Mouse (Mus musculus): ENCODE measurements at regions not wholly inside any gene's neighbourhood (a gene's known extent, or its start where the extent isn't known, plus 50 kb on each side); places are given as distances from the start of the nearest gene placed in this dataset.
A peak's percentile ranks its signal among the peaks of the same experiment; 100 is the strongest.
"Not testable (repeated sequence)": the region's sequence is repeated elsewhere in the genome, so short reads cannot be mapped to it uniquely, and the experiment has no call there.

DNA sequence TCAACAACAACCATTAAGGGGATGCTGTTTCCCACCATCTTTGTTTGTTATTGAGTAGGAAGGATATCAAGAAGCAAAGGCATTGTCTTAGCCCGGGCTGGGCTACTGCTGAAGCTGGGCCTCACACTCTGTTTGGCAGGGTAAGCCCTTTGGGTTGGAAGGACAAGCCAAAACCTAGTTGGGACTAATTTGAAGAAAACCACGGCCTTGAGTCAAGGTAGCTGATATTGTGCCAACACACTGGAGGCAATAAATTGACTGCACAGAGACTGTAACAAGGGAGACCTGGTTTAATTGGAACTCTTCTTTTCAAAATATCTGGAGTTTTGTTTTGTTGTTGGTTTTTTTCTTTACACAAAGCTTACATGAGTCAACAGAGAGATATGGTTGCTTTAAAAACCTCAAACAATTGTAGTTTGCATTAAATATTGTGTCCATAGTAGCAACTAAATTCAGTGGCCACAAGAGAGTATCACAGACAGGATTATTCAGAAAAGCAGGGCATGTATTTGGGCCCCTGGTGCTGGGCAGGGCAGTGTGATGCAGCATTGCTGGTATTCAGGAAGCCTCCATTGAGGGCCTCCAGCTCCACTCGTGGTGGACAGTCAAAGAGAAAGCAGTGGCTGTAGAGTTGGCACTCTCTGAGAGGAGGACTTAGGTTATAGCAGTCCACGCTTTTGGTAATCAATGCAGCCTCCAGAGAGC, 105.5 kb upstream of the Ubl3 start:
- DNase-seq (ENCODE audit: low spot score in 2 of 2): no peak

GRCm38 (mm10) chr5:148652525-148653243, 100.1 kb upstream of the Ubl3 start:
- DNase-seq (ENCODE audit: low spot score in 2 of 2): no peak

- DNase-seq (ENCODE audit: low spot score in 2 of 2): no peak
Measured at GRCm38 (mm10) chr5:148651736-148652135, 99.1 kb upstream of the Ubl3 start.

DNA sequence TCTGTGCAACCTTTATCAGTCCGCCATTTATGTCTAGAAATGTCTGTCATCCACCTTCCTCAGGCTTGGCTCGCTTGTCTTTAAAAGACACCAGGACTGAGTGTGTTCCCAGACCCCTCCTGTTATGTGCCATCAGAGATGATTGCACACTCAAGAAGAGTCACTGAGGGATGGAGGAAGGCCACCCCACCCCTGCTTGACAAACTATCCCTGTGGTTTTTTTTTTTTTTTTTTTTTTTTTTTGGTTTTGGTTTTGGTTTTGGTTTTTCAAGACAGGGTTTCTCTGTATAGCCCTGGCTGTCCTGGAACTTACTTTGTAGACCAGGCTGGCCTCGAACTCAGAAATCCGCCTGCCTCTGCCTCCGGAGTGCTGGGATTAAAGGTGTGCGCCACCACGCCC, 97.0 kb upstream of the Ubl3 start:
- not testable (repeated sequence) for DNase-seq (ENCODE audit: low spot score in 2 of 2)

DNA sequence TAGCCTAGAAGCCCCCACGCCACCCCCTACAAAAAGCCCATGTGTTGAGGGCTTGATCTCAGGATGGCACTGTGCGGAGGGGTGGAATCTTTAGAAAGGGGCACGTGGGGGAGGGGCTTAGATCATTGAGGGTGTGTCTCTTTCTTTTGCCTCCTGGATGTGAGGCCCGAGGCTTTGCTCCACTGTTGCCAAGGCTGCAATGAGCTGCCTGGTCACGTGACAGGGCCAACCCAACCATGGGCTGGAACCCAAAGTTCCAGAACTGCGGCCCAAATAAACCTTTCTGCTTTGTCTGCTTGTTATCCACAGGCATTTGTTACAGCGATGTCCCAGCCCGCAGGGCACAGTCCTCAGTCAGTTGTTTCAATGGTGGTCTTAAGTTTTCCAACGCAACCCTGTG, 96.5 kb upstream of the Ubl3 start:
- DNase-seq (ENCODE audit: low spot score in 2 of 2): no peak

DNA sequence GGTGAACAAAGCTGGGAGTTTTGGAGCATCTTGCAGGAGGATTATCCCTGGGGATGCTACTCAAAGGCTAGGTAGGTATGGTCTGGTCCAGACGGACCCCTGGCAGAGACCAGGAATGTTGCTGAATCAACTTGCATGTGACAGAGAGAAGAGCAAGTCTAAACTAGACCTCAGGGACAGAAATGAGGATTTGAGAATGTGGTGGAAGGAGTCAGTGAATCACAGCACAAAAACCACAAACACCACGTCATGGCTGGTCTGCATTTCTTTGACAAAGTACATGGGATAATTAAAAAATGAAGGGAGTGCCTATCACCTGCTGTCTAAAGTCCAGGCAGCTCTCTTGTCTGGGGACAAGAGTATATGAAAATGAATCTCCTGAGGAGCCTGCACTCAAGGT, 95.1 kb upstream of the Ubl3 start:
- DNase-seq (ENCODE audit: low spot score in 2 of 2): no peak

GRCm38 (mm10) chr5:148645772-148646171, 93.2 kb upstream of the Ubl3 start:
- no peak for DNase-seq (ENCODE audit: low spot score in 2 of 2)

DNA sequence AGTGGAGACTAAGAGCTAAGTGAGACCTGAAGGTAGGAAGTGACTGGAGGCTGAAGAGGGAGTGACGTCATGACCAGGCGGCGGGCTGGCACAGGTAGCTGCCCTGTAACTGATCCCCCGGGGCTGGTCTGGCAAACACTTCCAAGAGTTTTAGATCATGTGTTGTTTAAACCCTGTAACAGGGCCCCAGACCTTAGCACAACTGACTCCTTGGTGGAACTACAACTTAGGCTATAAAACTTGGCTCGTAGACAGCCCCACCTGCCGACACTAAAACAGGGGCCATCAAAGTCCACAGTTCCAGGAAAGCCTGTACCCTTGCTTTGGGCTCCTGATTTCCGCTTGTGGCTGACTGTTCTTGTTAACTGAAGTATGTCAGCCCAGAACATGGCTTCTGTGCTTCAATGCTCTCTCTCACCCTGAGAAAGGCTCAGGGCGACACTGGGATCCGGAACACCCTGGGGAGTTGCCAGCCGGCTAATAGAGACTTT, 92.6 kb upstream of the Ubl3 start:
- no peak for DNase-seq (ENCODE audit: low spot score in 2 of 2)

DNA sequence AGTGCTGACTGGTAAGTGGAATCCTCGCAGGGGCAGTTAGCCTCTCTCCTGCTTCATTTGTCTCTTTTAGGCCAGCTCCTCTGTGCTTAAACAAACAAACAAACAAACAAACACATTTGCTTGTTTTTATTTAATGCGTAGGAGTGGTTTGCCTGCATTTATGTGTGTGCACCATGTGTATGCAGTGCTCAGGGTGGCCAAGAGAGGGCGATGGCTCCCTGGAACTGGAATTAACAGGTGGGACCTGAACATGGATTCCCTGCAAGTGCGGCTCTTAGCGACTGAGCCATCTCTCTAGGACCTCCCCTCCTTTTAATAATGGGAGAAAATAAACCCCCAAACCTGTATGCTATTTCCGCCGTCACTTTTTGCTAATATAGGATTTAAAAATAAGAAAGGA, 91.8 kb upstream of the Ubl3 start:
- DNase-seq (ENCODE audit: low spot score in 2 of 2): no peak

DNA sequence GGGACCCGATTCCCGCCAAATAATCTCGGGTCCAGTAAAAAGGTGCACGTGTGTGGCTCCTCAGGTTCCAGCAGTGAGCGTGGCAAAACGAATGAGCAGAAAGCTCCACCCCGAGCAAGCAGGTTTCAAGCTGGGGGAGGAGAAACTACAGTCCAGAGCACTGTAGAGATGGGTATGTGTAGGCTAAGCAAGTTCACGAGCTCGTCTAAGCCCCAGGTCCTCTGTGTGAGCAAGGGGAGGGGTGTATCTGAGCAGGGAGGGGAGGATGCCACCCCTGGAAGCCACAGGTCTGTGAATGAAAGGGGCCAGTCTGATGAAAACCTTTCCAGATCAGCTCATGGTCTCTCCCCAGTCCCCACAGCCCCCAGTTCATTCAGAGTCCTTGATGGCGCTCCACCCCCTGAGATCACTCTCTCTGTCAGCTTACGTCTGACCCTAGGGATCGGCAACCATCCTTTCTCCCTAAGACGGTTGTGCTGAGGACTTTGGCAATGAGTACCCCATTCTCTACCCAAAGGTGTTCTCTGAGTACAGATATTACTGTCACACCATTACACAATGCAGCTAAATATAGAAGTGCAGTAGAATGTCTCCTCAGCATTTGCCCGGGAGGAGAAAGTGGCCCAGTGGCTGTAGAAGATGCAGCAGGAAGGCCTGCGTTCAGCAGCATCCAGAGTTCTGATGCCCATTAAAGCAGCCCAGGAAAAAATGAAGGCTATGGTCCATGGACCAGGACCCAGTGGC, 89.2 kb upstream of the Ubl3 start:
- DNase-seq (ENCODE audit: low spot score in 2 of 2): no peak

GRCm38 (mm10) chr5:148640523-148640922, 87.9 kb upstream of the Ubl3 start:
- no peak for DNase-seq (ENCODE audit: low spot score in 2 of 2)

- no peak for DNase-seq (ENCODE audit: low spot score in 2 of 2)
Measured at GRCm38 (mm10) chr5:148634919-148635356, 82.3 kb upstream of the Ubl3 start.

DNA sequence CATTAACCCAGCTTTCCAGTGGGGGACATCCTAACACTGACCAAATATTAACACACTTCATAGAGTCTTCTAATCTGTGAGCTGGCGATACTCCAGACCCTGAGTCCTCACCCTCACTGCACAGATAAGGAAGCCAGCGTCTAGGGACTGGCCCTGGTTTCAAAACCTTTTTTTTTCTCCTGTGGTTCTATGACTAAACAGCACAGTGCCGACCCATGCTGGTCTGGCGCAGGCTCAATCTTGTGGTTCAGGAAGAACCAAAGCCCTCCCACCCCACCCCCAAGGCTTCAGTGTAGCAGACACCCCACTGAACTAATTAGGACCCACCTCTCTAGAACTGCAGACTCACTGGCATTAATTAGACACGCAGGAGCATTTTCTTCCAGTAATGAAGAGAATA, 81.4 kb upstream of the Ubl3 start:
- no peak for DNase-seq (ENCODE audit: low spot score in 2 of 2)

GRCm38 (mm10) chr5:148633331-148633730, 80.7 kb upstream of the Ubl3 start:
- no peak for DNase-seq (ENCODE audit: low spot score in 2 of 2)

DNA sequence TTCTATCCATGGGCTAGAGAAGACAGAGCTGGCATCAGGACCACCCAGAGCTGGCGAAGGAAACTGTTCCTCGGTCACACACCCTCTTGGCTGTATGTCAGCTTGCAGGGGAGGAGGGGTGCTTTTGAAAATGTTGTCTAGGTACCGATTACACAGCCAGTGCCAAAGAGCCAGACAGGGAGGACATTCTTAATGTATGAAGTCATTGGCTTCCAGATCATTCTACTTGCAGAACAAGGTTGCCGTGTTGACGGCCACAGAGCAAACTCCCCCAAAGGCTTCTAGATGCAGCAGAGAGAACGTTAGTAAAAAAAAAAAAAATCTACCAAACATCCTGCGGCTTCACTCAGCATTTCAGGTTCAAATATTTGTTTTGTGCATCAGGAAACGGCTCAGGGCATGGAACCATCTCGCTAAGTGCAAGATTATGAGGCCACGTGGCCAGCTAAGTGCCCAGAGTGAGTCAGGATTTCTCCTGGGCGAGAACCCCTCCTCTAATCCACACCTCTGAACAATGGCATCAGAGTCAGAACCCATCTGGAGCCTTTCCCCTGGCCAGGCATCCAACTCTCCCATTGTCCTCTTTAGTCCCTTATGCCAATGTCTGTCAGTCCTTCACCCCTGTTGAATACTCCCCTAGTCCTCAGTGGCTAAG, 80.1 kb upstream of the Ubl3 start:
- DNase-seq (ENCODE audit: low spot score in 2 of 2): no peak

DNA sequence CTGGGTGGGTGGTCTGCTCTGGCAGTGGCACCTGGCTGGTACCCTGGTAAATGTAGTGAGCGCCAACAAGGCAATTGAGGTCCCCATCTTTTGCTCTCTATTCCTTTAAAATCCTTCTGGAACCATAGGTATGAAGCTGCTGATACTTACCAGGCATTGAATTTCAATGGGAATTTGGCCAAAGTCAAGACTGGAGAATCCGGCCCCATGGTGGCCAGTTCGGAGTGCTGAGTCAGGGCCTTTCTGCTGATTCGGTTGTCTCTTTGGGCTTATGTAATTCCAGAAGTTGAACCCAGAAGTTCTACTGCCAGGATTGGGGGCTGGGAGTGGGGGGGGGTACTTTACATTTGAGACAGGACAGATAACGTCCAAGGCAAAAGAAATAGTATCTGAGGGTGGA, 79.0 kb upstream of the Ubl3 start:
- DNase-seq (ENCODE audit: low spot score in 2 of 2): no peak

- no peak for DNase-seq (ENCODE audit: low spot score in 2 of 2)
Measured at GRCm38 (mm10) chr5:148626014-148626413, 73.4 kb upstream of the Ubl3 start.

DNA sequence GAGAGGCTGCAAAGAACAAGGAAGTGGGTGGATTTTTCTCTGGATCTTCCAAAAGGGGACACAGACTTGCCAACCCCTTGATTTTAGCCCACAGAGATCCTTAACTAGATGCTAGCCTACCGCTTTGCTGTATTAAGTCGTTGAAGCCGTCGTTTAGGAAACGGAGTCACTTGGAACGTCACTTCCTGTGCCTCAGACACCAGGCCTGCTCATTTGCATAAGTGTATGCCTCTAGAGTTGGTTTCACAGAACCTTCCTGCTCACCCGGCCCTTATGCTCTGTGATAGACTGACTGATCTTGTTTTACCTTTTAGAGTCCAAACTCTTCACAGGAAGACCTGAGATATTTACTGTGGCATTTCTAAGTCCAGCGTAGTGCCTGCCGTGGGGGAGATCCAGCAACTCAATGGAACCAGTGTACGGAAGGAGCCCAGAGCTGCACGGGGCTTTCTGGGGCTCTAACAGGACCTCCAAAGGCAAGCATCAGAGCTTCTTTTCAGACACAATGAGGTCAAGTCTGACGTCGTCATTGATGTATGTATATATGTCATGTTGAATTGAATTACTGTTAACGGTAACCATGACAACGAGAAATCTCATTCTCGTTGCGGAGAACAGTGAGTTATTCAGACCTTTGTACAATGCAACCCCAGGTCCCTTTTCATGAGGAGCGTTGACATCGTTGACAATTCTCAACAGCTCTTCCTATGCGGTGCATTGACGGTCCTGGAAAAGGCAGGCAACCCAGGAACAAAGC, 72.2 kb upstream of the Ubl3 start:
- DNase-seq (ENCODE audit: low spot score in 2 of 2): no peak

DNA sequence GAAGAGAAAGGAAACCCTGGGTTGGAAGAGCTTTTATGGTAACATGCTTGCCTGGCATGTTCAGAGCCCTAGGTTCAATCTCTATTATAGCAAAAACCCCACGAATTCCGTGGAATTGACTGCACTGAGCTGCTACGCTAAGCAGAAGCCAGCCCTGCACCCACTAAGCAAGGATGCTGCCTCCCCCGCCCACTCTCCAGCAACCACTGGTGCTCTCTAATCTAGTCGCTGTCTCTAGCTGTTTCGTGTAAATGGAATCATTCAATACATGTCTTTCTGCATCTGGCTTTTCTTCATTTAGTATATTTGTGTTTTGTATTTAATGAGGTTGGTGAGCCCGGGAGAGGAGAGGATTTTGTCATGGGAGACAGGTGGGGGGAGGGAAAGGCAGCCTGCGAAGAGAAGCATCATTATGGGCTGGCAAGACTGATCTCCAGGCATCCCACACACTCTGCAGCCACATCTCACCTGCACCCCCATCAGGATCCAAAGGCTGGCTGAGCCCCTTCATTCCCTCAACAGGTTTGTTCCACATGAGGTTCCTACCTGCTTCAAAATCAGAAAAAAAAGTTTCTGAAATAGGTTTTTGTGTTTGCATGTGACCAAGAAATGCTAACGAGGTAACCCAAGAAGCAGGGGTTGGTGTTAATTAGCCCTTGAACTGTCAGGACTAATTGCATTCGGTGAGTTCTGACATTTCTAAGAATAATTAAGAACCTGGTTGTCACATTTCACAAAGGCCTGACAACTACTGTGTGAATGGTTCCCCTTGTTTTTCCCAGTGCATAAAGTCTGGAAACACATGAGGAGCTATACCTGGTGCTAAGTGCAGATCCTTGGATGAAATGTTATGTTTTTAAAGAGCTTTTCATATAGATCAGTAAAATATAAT, 68.6 kb upstream of the Ubl3 start:
- DNase-seq (ENCODE audit: low spot score in 2 of 2): peak in 1 of 2 experiments; percentile 24

- DNase-seq (ENCODE audit: low spot score in 2 of 2): no peak
Measured at GRCm38 (mm10) chr5:148619917-148620316, 67.3 kb upstream of the Ubl3 start.
